Mouse (Mus musculus) liver, postnatal 0 days (tissue): ENCODE results near the gene Znhit6. TPM values are rescaled to one million over a fixed set of nuclear protein-coding genes. Genes with fewer than 3 reads are reported as not detected.
A peak's percentile ranks its signal among the peaks of the same experiment; 100 is the strongest.

Experiments used
- ATAC-seq: fragments of 200-750 bp; cut with Nextera tagmentation; 2 replicates; pipeline ENCODE4 v1.8.0; 2017; ENCODE audit warnings: mild to moderate bottlenecking, moderate library complexity
- DNase-seq: peaks from one replicate; pipeline ENCODE4 v3.0.0-alpha.2; 2016
- H3K27ac ChIP-seq: fragments of 300-500 bp; sonication (generic); 2 replicates; pipeline ENCODE4 v1.5.1; 2014; ENCODE audit warnings: antibody characterized with exemption, moderate library complexity, mild to moderate bottlenecking, low read depth
- H3K27me3 ChIP-seq: fragments of 300-500 bp; sonication (generic); 2 replicates; pipeline ENCODE4 v1.6.1; 2014; ENCODE audit warnings: low read length, control low read depth, mixed read lengths; ENCODE audit not compliant: insufficient read depth
- H3K36me3 ChIP-seq: fragments of 300-500 bp; sonication (generic); replicated peaks from 2 replicates; pipeline ENCODE4 v1.6.1; 2014; ENCODE audit warnings: mild to moderate bottlenecking, control low read depth, low read length, moderate library complexity, mixed read lengths; ENCODE audit not compliant: insufficient read depth
- H3K4me1 ChIP-seq: fragments of 300-500 bp; sonication (generic); 2 replicates; pipeline ENCODE4 v1.6.1; 2014; ENCODE audit warnings: antibody characterized with exemption, mild to moderate bottlenecking, control low read depth; ENCODE audit not compliant: insufficient read depth
- H3K4me2 ChIP-seq: fragments of 300-500 bp; sonication (generic); 2 replicates; pipeline ENCODE4 v1.6.1; 2014; ENCODE audit warnings: low read depth, mild to moderate bottlenecking, low read length, moderate library complexity, mixed read lengths
- H3K4me3 ChIP-seq: fragments of 300-500 bp; sonication (generic); 2 replicates; pipeline ENCODE4 v1.5.1; 2014; ENCODE audit warnings: low read depth, low read length
- H3K9ac ChIP-seq: fragments of 300-500 bp; sonication (generic); replicated peaks from 2 replicates; pipeline ENCODE4 v1.6.1; 2014; ENCODE audit warnings: mild to moderate bottlenecking, moderate library complexity
- H3K9me3 ChIP-seq: fragments of 300-500 bp; sonication (generic); 2 replicates; pipeline ENCODE4 v1.6.1; 2016; ENCODE audit warnings: mild to moderate bottlenecking, control low read depth, low read length, mixed read lengths
- CTCF ChIP-seq: sonication (generic); IDR thresholded peaks from 2 replicates; pipeline ENCODE4 v1.5.1; 2016; ENCODE audit warnings: antibody characterized with exemption, low read depth
- EP300 ChIP-seq: IDR thresholded peaks from 2 replicates; pipeline ENCODE4 v1.6.1; 2016; ENCODE audit warnings: antibody characterized with exemption, low read depth, mild to moderate bottlenecking
- WGBS: fragments of 180-500 bp; shearing (Covaris S2); extraction: QIAGEN DNeasy Blood & Tissue Kit; methylation state at CpG from one replicate; pipeline ENCODE4 v1.1.7; 2014; ENCODE audit not compliant: insufficient replicate concordance; 5-methylcytosine and 5-hydroxymethylcytosine counted together
- polyA plus RNA-seq: library from polyadenylated mRNA; unstranded; fragments of >200 nt; fragmentation: Nextera tagmentation; extraction: Ambion mirVana; gene quantifications from 2 replicates; pipeline ENCODE4 v1.2.1, GENCODE M21; 2015

Gene Znhit6
- polyA plus RNA-seq, 1 experiment from 2014 or later, result 11.3 TPM

- Histone ChIP-seq H3K9me3 (no peaks in the 10 kb centered on the region), H3K9ac (peak overlapping the region; percentile 60)
Observed at GRCm38 (mm10) chr3:145653191-145653940, 77.4 kb downstream of the Znhit6 start.

GRCm38 (mm10) chr3:145654028-145654427 lies 78.0 kb downstream of the Znhit6 start:
- H3K4me2 ChIP-seq, result peak overlapping the region; percentile 75; the same call in 1 of the 2 replicates
- no peak overlapping the region for H3K4me3 ChIP-seq
- TF ChIP-seq CTCF (no peak), EP300 (no peak)
- no peaks in the 10 kb centered on the region for H3K36me3 ChIP-seq
- H3K27me3 ChIP-seq, result peaks cover 31% of the 10 kb centered on the region
- H3K27ac ChIP-seq, result no peak overlapping the region
- no peaks in the 10 kb centered on the region for H3K9me3 ChIP-seq
- DNase-seq (no peak), ATAC-seq (no peak)
- no peak overlapping the region for H3K9ac ChIP-seq
- WGBS, result 83% methylated on average over 9 of the region's 9 CpGs
- peaks cover 2% of the 10 kb centered on the region; the same call in 1 of the 2 replicates for H3K4me1 ChIP-seq

More at GRCm38 (mm10) chr3:145653191-145653940, 77.4 kb downstream of the Znhit6 start:
- TF ChIP-seq EP300 (no peak), CTCF (no peak)
- H3K4me1 ChIP-seq, result peaks cover 8% of the 10 kb centered on the region; the same call in 1 of the 2 replicates
- peak; percentile 38 for ATAC-seq
- DNase-seq, result peak; percentile 71
- H3K4me3 ChIP-seq, result peak overlapping the region; percentile 53
- H3K36me3 ChIP-seq, result no peaks in the 10 kb centered on the region
- peaks cover 35% of the 10 kb centered on the region for H3K27me3 ChIP-seq
- H3K27ac ChIP-seq, result 0 out of 2 replicates have a peak overlapping the region, but pooled peaks have one; percentile 34
- peak overlapping the region; percentile 75 for H3K4me2 ChIP-seq
- WGBS, result 2% methylated on average over 52 of the region's 53 CpGs

Other genes starting within 250 kb of the Znhit6 start
- gene Ccn1, start 73.8 kb downstream of the Znhit6 start, polyA plus RNA-seq, result 3.5 and 3.9 TPM in 2 replicates
- gene Ddah1, start 182.5 kb downstream of the Znhit6 start, polyA plus RNA-seq, result 45.1 and 60.8 TPM in 2 replicates